Mouse (Mus musculus): ENCODE results near the gene Stambpl1.

DNA sequence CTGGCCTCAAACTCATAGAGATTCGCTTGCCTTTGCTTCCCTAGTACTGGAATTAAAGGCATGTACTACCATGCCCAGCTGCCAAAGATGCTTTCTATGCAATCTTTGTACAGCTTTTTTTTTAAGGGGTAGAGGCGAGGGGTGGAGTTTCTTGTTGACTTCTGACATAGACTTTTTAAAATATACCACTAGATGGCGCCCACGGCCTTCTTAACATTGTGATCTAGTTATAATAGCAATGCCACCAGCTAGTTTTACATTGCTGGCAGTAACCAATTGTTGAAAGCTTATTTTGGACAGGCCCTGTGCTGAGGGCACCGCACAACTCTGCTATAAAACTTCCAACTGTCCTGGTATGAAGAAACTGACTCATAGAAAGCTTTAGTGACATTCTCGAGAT is 52.0 kb downstream of the Stambpl1 start:
- TF ChIP-seq CTCF (IDR thresholded peaks at IDR 0.05; ENCODE audit: borderline replicate concordance, insufficient read depth, low read length) (no peak), POLR2A (IDR thresholded peaks at IDR 0.05; ENCODE audit: low read depth, low read length) (no peak)
